Mouse (Mus musculus): ENCODE results near the gene Gm9044. TPM values are rescaled to one million over a fixed set of nuclear protein-coding genes. Genes with fewer than 3 reads are reported as not detected.
"Not testable (repeated sequence)": the region's sequence is repeated elsewhere in the genome, so short reads cannot be mapped to it uniquely, and the experiment has no call there.

Gene Gm9044
- polyA plus RNA-seq (2015; fragmentation: Nextera tagmentation; extraction: Ambion mirVana), result not detected in 2 replicates

GRCm38 (mm10) chr10:118332308-118332707 lies at the start of gene Gm9044:
Gm9044 (minus strand) TSS chr10:118332408.
- H3K9me3 ChIP-seq (ENCODE audit: control insufficient read depth); H3K36me3 ChIP-seq (ENCODE audit: control insufficient read depth, insufficient read depth); H3K27me3 ChIP-seq (replicated peaks; ENCODE audit: control insufficient read depth, insufficient read depth, low read length); ATAC-seq; H3K4me2 ChIP-seq (replicated peaks; ENCODE audit: low read depth); H3K4me3 ChIP-seq (ENCODE audit: low read depth, low read length); H3K4me1 ChIP-seq (replicated peaks; ENCODE audit: control insufficient read depth, insufficient read depth, low read length); H3K27ac ChIP-seq (ENCODE audit: low read depth, low read length); H3K9ac ChIP-seq (ENCODE audit: low read depth, low read length): not testable (repeated sequence)
- WGBS, result no CpG with 5 or more reads among the region's 14 CpGs

GRCm38 (mm10) chr10:118370443-118370842 lies 38.2 kb upstream of the Gm9044 start:
- no peaks in the 10 kb centered on the region for H3K9me3 ChIP-seq (ENCODE audit: control insufficient read depth)
- no peaks in the 10 kb centered on the region for H3K27me3 ChIP-seq (replicated peaks; ENCODE audit: control insufficient read depth, insufficient read depth, low read length)
- H3K36me3 ChIP-seq (ENCODE audit: control insufficient read depth, insufficient read depth), result no peaks in the 10 kb centered on the region
- 3% methylated on average over 10 of the region's 10 CpGs for WGBS
- no peak overlapping the region for H3K9ac ChIP-seq (ENCODE audit: low read depth, low read length)
- H3K4me1 ChIP-seq (replicated peaks; ENCODE audit: control insufficient read depth, insufficient read depth, low read length), result no peaks in the 10 kb centered on the region
- peak; percentile 98 for TF ChIP-seq CTCF (IDR thresholded peaks at IDR 0.05; ENCODE audit: low read depth)
- H3K4me2 ChIP-seq (replicated peaks; ENCODE audit: low read depth), result no peak overlapping the region
- no peak overlapping the region for H3K27ac ChIP-seq (ENCODE audit: low read depth, low read length)
- H3K4me3 ChIP-seq (ENCODE audit: low read depth, low read length), result no peak overlapping the region
- peak; percentile 60; the same call in 1 of the 2 replicates for ATAC-seq

DNA sequence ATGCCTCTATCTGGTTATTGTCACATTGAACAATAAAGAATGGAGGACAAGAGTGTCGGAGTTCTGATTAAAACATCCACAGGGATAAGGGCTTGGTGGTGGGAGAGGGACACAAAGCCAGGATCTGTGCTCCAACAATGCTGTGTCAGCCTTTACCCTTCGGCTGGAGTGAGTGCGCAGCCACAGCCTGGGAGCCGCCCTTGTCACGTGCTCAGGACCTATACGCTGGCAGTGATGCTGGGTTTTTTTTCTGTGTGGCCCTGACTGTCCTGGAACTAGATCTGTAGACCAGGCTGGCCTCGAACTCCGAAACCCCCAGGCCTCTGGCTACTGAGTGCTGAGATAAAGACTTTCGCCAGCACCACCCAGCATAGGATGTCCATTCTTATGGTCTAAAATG lies 37.3 kb upstream of the Gm9044 start:
- Histone ChIP-seq H3K4me3 (ENCODE audit: low read depth, low read length) (no peak overlapping the region), H3K4me2 (replicated peaks; ENCODE audit: low read depth) (no peak overlapping the region), H3K4me1 (replicated peaks; ENCODE audit: control insufficient read depth, insufficient read depth, low read length) (no peaks in the 10 kb centered on the region), H3K9me3 (ENCODE audit: control insufficient read depth) (no peaks in the 10 kb centered on the region), H3K27ac (ENCODE audit: low read depth, low read length) (no peak overlapping the region), H3K36me3 (ENCODE audit: control insufficient read depth, insufficient read depth) (no peaks in the 10 kb centered on the region), H3K27me3 (replicated peaks; ENCODE audit: control insufficient read depth, insufficient read depth, low read length) (no peaks in the 10 kb centered on the region), H3K9ac (ENCODE audit: low read depth, low read length) (no peak overlapping the region)
- WGBS, result 86% methylated on average over 9 of the region's 9 CpGs
- no peak for TF ChIP-seq CTCF (IDR thresholded peaks at IDR 0.05; ENCODE audit: low read depth)
- no peak for ATAC-seq

DNA sequence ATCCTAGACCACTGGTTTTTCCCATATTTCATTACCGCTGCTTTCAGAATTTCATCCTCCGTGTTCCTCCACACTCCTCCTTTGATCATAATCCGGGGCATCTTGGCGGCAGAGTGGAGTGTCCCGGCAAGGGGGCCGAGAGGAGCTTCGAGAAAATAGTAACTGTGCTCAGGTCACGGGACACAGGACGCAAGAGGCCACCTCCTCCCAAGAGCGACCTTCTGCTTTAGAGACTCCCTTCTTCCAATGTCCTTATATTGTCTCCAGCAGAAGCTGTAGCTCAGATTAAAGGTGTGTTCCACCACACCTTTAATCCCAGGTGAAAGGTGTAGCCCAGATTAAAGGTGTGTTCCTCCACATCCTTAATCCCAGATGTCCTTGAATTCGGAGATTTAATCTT lies 21.8 kb upstream of the Gm9044 start, which contains the start of gene Gm9049:
TSS of gene Gm9049 (minus strand) at position 101 of the 400 bp plus-strand sequence.
- H3K4me1 ChIP-seq (replicated peaks; ENCODE audit: control insufficient read depth, insufficient read depth, low read length); H3K27me3 ChIP-seq (replicated peaks; ENCODE audit: control insufficient read depth, insufficient read depth, low read length); H3K9me3 ChIP-seq (ENCODE audit: control insufficient read depth); H3K4me2 ChIP-seq (replicated peaks; ENCODE audit: low read depth); H3K9ac ChIP-seq (ENCODE audit: low read depth, low read length); H3K27ac ChIP-seq (ENCODE audit: low read depth, low read length); H3K36me3 ChIP-seq (ENCODE audit: control insufficient read depth, insufficient read depth); ATAC-seq; H3K4me3 ChIP-seq (ENCODE audit: low read depth, low read length): not testable (repeated sequence)
- 80% methylated on average over 1 of the region's 11 CpGs for WGBS

GRCm38 (mm10) chr10:118348579-118348978 lies 16.4 kb upstream of the Gm9044 start, which contains the start of gene Gm9048:
Gm9048 (minus strand) TSS chr10:118348679.
- 75% methylated on average over 1 of the region's 14 CpGs for WGBS
- not testable (repeated sequence) for H3K4me3 ChIP-seq (ENCODE audit: low read depth, low read length); H3K27me3 ChIP-seq (replicated peaks; ENCODE audit: control insufficient read depth, insufficient read depth, low read length); H3K36me3 ChIP-seq (ENCODE audit: control insufficient read depth, insufficient read depth); H3K9ac ChIP-seq (ENCODE audit: low read depth, low read length); H3K4me2 ChIP-seq (replicated peaks; ENCODE audit: low read depth); H3K4me1 ChIP-seq (replicated peaks; ENCODE audit: control insufficient read depth, insufficient read depth, low read length); H3K27ac ChIP-seq (ENCODE audit: low read depth, low read length); ATAC-seq; H3K9me3 ChIP-seq (ENCODE audit: control insufficient read depth)

GRCm38 (mm10) chr10:118343155-118343554 lies 10.9 kb upstream of the Gm9044 start, which contains the start of gene Gm9046:
Gm9046 (minus strand) TSS chr10:118343255.
- WGBS, result no CpG with 5 or more reads among the region's 14 CpGs
- not testable (repeated sequence) for H3K27ac ChIP-seq (ENCODE audit: low read depth, low read length); ATAC-seq; H3K27me3 ChIP-seq (replicated peaks; ENCODE audit: control insufficient read depth, insufficient read depth, low read length); H3K9me3 ChIP-seq (ENCODE audit: control insufficient read depth); H3K4me3 ChIP-seq (ENCODE audit: low read depth, low read length); H3K36me3 ChIP-seq (ENCODE audit: control insufficient read depth, insufficient read depth); H3K9ac ChIP-seq (ENCODE audit: low read depth, low read length); H3K4me1 ChIP-seq (replicated peaks; ENCODE audit: control insufficient read depth, insufficient read depth, low read length); H3K4me2 ChIP-seq (replicated peaks; ENCODE audit: low read depth)

GRCm38 (mm10) chr10:118337731-118338130 lies 5.5 kb upstream of the Gm9044 start, which contains the start of gene Gm9045:
Gm9045 (minus strand) TSS chr10:118337831.
- H3K9ac ChIP-seq (ENCODE audit: low read depth, low read length); H3K27me3 ChIP-seq (replicated peaks; ENCODE audit: control insufficient read depth, insufficient read depth, low read length); H3K4me1 ChIP-seq (replicated peaks; ENCODE audit: control insufficient read depth, insufficient read depth, low read length); H3K27ac ChIP-seq (ENCODE audit: low read depth, low read length); H3K4me3 ChIP-seq (ENCODE audit: low read depth, low read length); H3K9me3 ChIP-seq (ENCODE audit: control insufficient read depth); H3K36me3 ChIP-seq (ENCODE audit: control insufficient read depth, insufficient read depth); ATAC-seq; H3K4me2 ChIP-seq (replicated peaks; ENCODE audit: low read depth): not testable (repeated sequence)
- no CpG with 5 or more reads among the region's 14 CpGs for WGBS

DNA sequence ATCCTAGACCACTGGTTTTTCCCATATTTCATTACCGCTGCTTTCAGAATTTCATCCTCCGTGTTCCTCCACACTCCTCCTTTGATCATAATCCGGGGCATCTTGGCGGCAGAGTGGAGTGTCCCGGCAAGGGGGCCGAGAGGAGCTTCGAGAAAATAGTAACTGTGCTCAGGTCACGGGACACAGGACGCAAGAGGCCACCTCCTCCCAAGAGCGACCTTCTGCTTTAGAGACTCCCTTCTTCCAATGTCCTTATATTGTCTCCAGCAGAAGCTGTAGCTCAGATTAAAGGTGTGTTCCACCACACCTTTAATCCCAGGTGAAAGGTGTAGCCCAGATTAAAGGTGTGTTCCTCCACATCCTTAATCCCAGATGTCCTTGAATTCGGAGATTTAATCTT lies 5.3 kb downstream of the Gm9044 start, which contains the start of gene Gm9040:
TSS of gene Gm9040 (minus strand) at position 101 of the 400 bp plus-strand sequence.
- not testable (repeated sequence) for H3K4me2 ChIP-seq (replicated peaks; ENCODE audit: low read depth); H3K9ac ChIP-seq (ENCODE audit: low read depth, low read length); H3K27ac ChIP-seq (ENCODE audit: low read depth, low read length); H3K27me3 ChIP-seq (replicated peaks; ENCODE audit: control insufficient read depth, insufficient read depth, low read length); H3K4me3 ChIP-seq (ENCODE audit: low read depth, low read length); H3K36me3 ChIP-seq (ENCODE audit: control insufficient read depth, insufficient read depth); H3K4me1 ChIP-seq (replicated peaks; ENCODE audit: control insufficient read depth, insufficient read depth, low read length); H3K9me3 ChIP-seq (ENCODE audit: control insufficient read depth); ATAC-seq
- no CpG with 5 or more reads among the region's 11 CpGs for WGBS

All from intestine, postnatal 0 days (tissue).